In genomic region chr11:46077304-46077703, GRCm38 (mm10) we compare ENCODE assay signal across 15 mouse cellular contexts. TPM values are rescaled to one million over a fixed set of nuclear protein-coding genes. Genes with fewer than 3 reads are reported as not detected.
A peak's percentile ranks its signal among the peaks of the same experiment; 100 is the strongest.
DNase-seq lines count a peak whose midpoint lies in the region; ATAC-seq and TF ChIP-seq lines count a peak whose summit lies in the region.
"Had no signal": no experiment of that assay in that cellular context is flagged by ENCODE, and none has a peak within 500 bp of the region (broad histone marks: within the 10 kb centered on the region; RNA-seq: fewer than 3 reads in every experiment).

No protein-coding gene starts in this region.

- DNase-seq in heart, adult 11 months, result peak; percentile 87
- no peak for DNase-seq in heart, adult 8-10 months (ENCODE audit: low spot score)
- no peak for DNase-seq in kidney, postnatal 25 days
- DNase-seq in heart, postnatal 0 days (ENCODE audit: low spot score), result no peak
- no peak for DNase-seq in right cerebral cortex, adult 2 months (ENCODE audit: low spot score in 2 of 2)
- no peak for DNase-seq in urinary bladder, adult 18-20 months (ENCODE audit: low spot score in 2 of 2)
- DNase-seq: cerebellum, adult 2 months; kidney, adult 18-20 months; thymus, postnatal 36 days had no signal

- WGBS in kidney, embryonic 16.5 days, result 81% methylated on average over 5 of the region's 5 CpGs
- WGBS in heart, postnatal 0 days, result 67% methylated on average over 5 of the region's 5 CpGs

- H3K4me3 ChIP-seq in kidney, embryonic 16.5 days (ENCODE audit: low read length), result no peak overlapping the region
- H3K4me3 ChIP-seq in heart, postnatal 0 days (ENCODE audit: low read depth, low read length), result no peak overlapping the region
- H3K4me3 ChIP-seq: forebrain, embryonic 12.5 days had no signal

- peak; percentile 39; the same call in 1 of the 2 replicates for ATAC-seq in kidney, embryonic 16.5 days (ENCODE audit: low FRiP score, low TSS enrichment)
- ATAC-seq in heart, postnatal 0 days (ENCODE audit: insufficient read depth, low read depth), result no peak
- peak; percentile 4; the same call in 1 of the 2 replicates for ATAC-seq in megakaryocyte progenitor cell, adult 5-6 weeks (replicated peaks; ENCODE audit: poor library complexity)
- ATAC-seq: activated CD4-positive, CD25-positive, alpha-beta regulatory T cell, adult 4 months; hindbrain, postnatal 0 days had no signal

- TF ChIP-seq EP300 in heart, postnatal 0 days (IDR thresholded peaks at IDR 0.05; ENCODE audit: low read depth), result no peak

- H3K4me2 ChIP-seq in kidney, embryonic 16.5 days (replicated peaks; ENCODE audit: low read depth, low read length), result no peak overlapping the region
- H3K4me2 ChIP-seq in heart, postnatal 0 days (ENCODE audit: low read depth, low read length), result no peak overlapping the region
- H3K4me2 ChIP-seq: forebrain, embryonic 12.5 days; midbrain, embryonic 11.5 days had no signal

- H3K27ac ChIP-seq in kidney, embryonic 16.5 days (ENCODE audit: low read length), result peak overlapping the region; percentile 37
- H3K27ac ChIP-seq in heart, postnatal 0 days (ENCODE audit: low read depth), result peak overlapping the region; percentile 41
- H3K27ac ChIP-seq: forebrain, embryonic 12.5 days; hindbrain, postnatal 0 days had no signal

- H3K9me3 ChIP-seq in kidney, embryonic 16.5 days (ENCODE audit: low read length), result no peaks in the 10 kb centered on the region
- H3K9me3 ChIP-seq in heart, postnatal 0 days (replicated peaks; ENCODE audit: control insufficient read depth, low read length), result no peaks in the 10 kb centered on the region

- no peaks in the 10 kb centered on the region for H3K27me3 ChIP-seq in kidney, embryonic 16.5 days (ENCODE audit: insufficient read depth, low read length)
- no peaks in the 10 kb centered on the region for H3K27me3 ChIP-seq in heart, postnatal 0 days (ENCODE audit: control insufficient read depth, insufficient read depth, low read length)
- H3K27me3 ChIP-seq: forebrain, embryonic 12.5 days had no signal

- no peak for TF ChIP-seq CTCF in heart, postnatal 0 days (IDR thresholded peaks at IDR 0.05; ENCODE audit: low read depth)

- H3K9ac ChIP-seq in kidney, embryonic 16.5 days (replicated peaks; ENCODE audit: low read length), result no peak overlapping the region
- no peak overlapping the region for H3K9ac ChIP-seq in heart, postnatal 0 days (replicated peaks; ENCODE audit: low read depth, low read length)
- H3K9ac ChIP-seq: forebrain, embryonic 12.5 days had no signal

- H3K36me3 ChIP-seq in kidney, embryonic 16.5 days (ENCODE audit: insufficient read depth, low read length), result peaks cover 17% of the 10 kb centered on the region
- H3K36me3 ChIP-seq in heart, postnatal 0 days (replicated peaks; ENCODE audit: control insufficient read depth, insufficient read depth, low read length), result peaks cover 43% of the 10 kb centered on the region
- H3K36me3 ChIP-seq: forebrain, embryonic 12.5 days had no signal

- H3K4me1 ChIP-seq in kidney, embryonic 16.5 days (ENCODE audit: insufficient read depth, low read length), result peaks cover 20% of the 10 kb centered on the region
- H3K4me1 ChIP-seq in heart, postnatal 0 days (ENCODE audit: control insufficient read depth, insufficient read depth), result peaks cover 52% of the 10 kb centered on the region
- H3K4me1 ChIP-seq: forebrain, embryonic 12.5 days had no signal

RNA-seq across cellular contexts. Expression of gene Adam19, which starts 21.5 kb away (rescaled TPM):
- 10 to 100 TPM; 17.7 to 42.4 (median 24.0) TPM for total RNA-seq in heart, adult 8-10 months (2022)
- polyA plus RNA-seq in kidney, embryonic 16.5 days (2015; fragmentation: Nextera tagmentation; extraction: Ambion mirVana), result 16.5 and 18.0 TPM in 2 replicates
- total RNA-seq in heart, postnatal 0 days (2014; rRNA removed; ENCODE audit: low replicate concordance), result 59.8 and 67.9 TPM in 2 replicates
- polyA plus RNA-seq in heart, postnatal 0 days (2015; fragmentation: Nextera tagmentation; extraction: Ambion mirVana), result 10.1 and 15.8 TPM in 2 replicates
- 0.49 and 0.76 TPM in 2 replicates for total RNA-seq in megakaryocyte progenitor cell, adult 5-6 weeks (2015)
- total RNA-seq in megakaryocyte progenitor cell, adult 5-6 weeks (2017), result 0.46 and 0.64 TPM in 2 replicates

RNA-seq across cellular contexts. Expression of gene Gm12166, which starts 25.2 kb away (rescaled TPM):
- total RNA-seq in heart, adult 8-10 months (2022), result 1 to 10 TPM in 2 of 4 experiments, under 1 TPM in 2; 0.43 to 1.3 (median 0.96) TPM
- 3.4 and 11.5 TPM in 2 replicates for polyA plus RNA-seq in kidney, embryonic 16.5 days (2015; fragmentation: Nextera tagmentation; extraction: Ambion mirVana)
- 1.8 and 2.8 TPM in 2 replicates for total RNA-seq in heart, postnatal 0 days (2014; rRNA removed; ENCODE audit: low replicate concordance)
- 3.6 and 3.9 TPM in 2 replicates for polyA plus RNA-seq in heart, postnatal 0 days (2015; fragmentation: Nextera tagmentation; extraction: Ambion mirVana)
- total RNA-seq in megakaryocyte progenitor cell, adult 5-6 weeks (2015), result 18.5 and 19.4 TPM in 2 replicates
- 13.0 and 26.7 TPM in 2 replicates for total RNA-seq in megakaryocyte progenitor cell, adult 5-6 weeks (2017)

Comparison
In these comparisons a context has a peak if more than half of its experiments do, and no peak if none do; other contexts are left out.
1. RNA of gene Adam19, which starts 21.5 kb away (total RNA-seq): 59.8 to 67.9 TPM in heart, postnatal 0 days and 17.7 to 42.4 TPM in heart, adult 8-10 months; 0.46 to 0.76 TPM in megakaryocyte progenitor cell, adult 5-6 weeks; every median in the first group is over 10 times any median in the second.